Mouse (Mus musculus): Measurements from ENCODE around the gene Tph1. TPM values are rescaled to one million over a fixed set of nuclear protein-coding genes. Genes with fewer than 3 reads are reported as not detected.

The Tph1 gene
- total and polyA plus RNA-seq, 3 experiments = 3.6 to 386 (median 171) TPM

DNA sequence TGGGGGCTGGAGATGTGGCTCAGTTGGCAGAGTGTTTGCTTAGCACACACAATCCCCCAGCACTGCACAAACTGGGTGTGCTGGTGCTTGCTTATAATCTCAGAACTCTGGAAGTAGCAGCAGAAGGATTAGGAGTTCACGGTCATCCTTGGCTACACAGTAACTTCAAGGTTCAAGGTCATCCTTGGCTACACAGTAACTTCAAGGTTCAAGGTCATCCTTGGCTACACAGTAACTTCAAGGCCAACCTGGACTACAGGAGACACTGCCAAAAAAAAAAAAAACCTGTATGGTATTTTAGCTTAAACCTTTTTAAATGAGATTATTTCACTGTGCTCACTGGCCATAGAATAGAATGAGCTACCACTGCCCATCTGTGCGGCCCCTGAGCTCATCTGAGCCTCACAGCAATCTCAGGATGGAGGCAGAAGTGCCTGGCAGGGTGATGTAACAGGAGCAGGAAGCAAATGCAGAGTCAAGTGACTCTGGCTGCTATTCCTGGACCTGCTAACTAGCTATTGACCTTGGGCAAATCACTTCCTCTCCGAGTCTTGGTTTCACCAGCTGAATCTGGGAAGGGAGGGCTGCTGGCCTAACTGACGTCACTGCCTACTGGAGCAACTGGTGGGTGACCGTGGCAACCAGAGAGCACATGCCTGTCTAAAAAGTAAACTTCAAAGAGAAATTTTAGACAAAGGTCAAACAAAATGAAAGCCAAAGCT lies 56.9 kb downstream of the Tph1 start:
- no peak overlapping the region for H3K4me3 ChIP-seq (ENCODE audit: low read depth, low read length)
- no peaks in the 10 kb centered on the region for H3K9me3 ChIP-seq (replicated peaks)
- H3K4me1 ChIP-seq (ENCODE audit: insufficient read depth, low read depth, low read length) = no peaks in the 10 kb centered on the region
- H3K27me3 ChIP-seq (ENCODE audit: insufficient read depth, low read length) = no peaks in the 10 kb centered on the region
- no peak for TF ChIP-seq GATA1 (IDR thresholded peaks at IDR 0.05; ENCODE audit: borderline replicate concordance, low read length)
- TF ChIP-seq TAL1 (conservative IDR thresholded peaks at IDR 0.05; ENCODE audit: low read depth, low read length) = no peak
- TF ChIP-seq POLR2AphosphoS5 (IDR thresholded peaks at IDR 0.05; ENCODE audit: insufficient replicate concordance, low read depth, low read length) = no peak
- TF ChIP-seq GATA2 (IDR thresholded peaks at IDR 0.05; ENCODE audit: borderline replicate concordance, low read depth, low read length) = no peak
- TF ChIP-seq CTCF (IDR thresholded peaks at IDR 0.05; ENCODE audit: low read depth, low read length) = no peak
- H3K36me3 ChIP-seq (replicated peaks) = peaks cover 94% of the 10 kb centered on the region
- DNase-seq (ENCODE audit: low spot score) (no peak), ATAC-seq (ENCODE audit: extremely low read depth, insufficient number of reproducible peaks, low FRiP score, poor library complexity, severe bottlenecking) (no peak)

DNA sequence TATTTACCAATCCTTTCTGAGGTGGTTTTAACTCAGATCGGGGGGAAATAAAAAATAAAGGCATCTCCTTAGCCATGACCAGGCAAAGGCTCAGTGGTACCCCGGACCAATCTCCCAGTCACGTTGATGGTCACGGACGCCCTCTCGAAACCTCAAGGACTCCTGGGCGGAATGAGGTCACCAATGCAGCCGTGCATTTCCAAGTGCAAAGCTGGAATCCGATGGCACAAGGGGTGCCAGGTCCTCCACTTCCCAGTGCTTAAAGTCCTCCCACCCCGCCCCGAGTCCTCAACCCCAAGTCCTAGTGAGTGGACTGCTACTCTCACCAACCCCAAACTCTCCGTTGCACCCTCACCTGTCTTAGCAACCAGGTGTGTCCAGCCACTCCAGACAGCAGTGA lies 58.1 kb downstream of the Tph1 start:
- ATAC-seq (ENCODE audit: extremely low read depth, insufficient number of reproducible peaks, low FRiP score, poor library complexity, severe bottlenecking) (no peak), DNase-seq (ENCODE audit: low spot score) (no peak)
- H3K9me3 ChIP-seq (replicated peaks) = no peaks in the 10 kb centered on the region
- H3K4me1 ChIP-seq (ENCODE audit: insufficient read depth, low read depth, low read length) = no peaks in the 10 kb centered on the region; the same call in 1 of the 2 replicates
- no peaks in the 10 kb centered on the region for H3K27me3 ChIP-seq (ENCODE audit: insufficient read depth, low read length)
- H3K36me3 ChIP-seq (replicated peaks) = peaks cover 93% of the 10 kb centered on the region
- H3K4me3 ChIP-seq (ENCODE audit: low read depth, low read length) = no peak overlapping the region
- TF ChIP-seq GATA2 (IDR thresholded peaks at IDR 0.05; ENCODE audit: borderline replicate concordance, low read depth, low read length) = no peak
- TF ChIP-seq CTCF (IDR thresholded peaks at IDR 0.05; ENCODE audit: low read depth, low read length) = no peak
- TF ChIP-seq GATA1 (IDR thresholded peaks at IDR 0.05; ENCODE audit: borderline replicate concordance, low read length) = no peak
- TF ChIP-seq TAL1 (conservative IDR thresholded peaks at IDR 0.05; ENCODE audit: low read depth, low read length) = no peak
- no peak for TF ChIP-seq POLR2AphosphoS5 (IDR thresholded peaks at IDR 0.05; ENCODE audit: insufficient replicate concordance, low read depth, low read length)

DNA sequence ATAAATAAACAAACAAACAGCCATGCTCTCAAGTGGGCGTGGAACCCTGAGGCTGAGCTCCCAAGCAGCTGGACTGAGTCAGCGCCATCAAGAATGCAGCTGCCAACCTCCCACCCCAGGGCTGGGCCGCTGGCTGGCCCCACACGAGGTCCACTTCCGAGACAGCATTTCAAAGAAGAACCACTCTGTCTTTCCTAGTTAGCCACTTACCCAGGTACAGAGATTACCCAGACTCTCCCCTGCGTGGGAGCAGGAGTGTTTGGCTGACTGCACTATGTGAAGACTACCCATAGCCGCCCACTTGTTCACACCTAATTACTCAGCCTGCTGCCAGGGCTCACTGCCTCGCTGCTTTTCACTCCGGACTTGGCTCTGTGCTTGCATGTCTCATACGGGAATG lies 59.2 kb downstream of the Tph1 start:
- no peak overlapping the region for H3K4me3 ChIP-seq (ENCODE audit: low read depth, low read length)
- TF ChIP-seq GATA1 (IDR thresholded peaks at IDR 0.05; ENCODE audit: borderline replicate concordance, low read length) (no peak), CTCF (IDR thresholded peaks at IDR 0.05; ENCODE audit: low read depth, low read length) (no peak), GATA2 (IDR thresholded peaks at IDR 0.05; ENCODE audit: borderline replicate concordance, low read depth, low read length) (no peak), POLR2AphosphoS5 (IDR thresholded peaks at IDR 0.05; ENCODE audit: insufficient replicate concordance, low read depth, low read length) (no peak), TAL1 (conservative IDR thresholded peaks at IDR 0.05; ENCODE audit: low read depth, low read length) (no peak)
- peaks cover 93% of the 10 kb centered on the region for H3K36me3 ChIP-seq (replicated peaks)
- H3K4me1 ChIP-seq (ENCODE audit: insufficient read depth, low read depth, low read length) = no peaks in the 10 kb centered on the region; the same call in 1 of the 2 replicates
- ATAC-seq (ENCODE audit: extremely low read depth, insufficient number of reproducible peaks, low FRiP score, poor library complexity, severe bottlenecking) = no peak
- no peaks in the 10 kb centered on the region for H3K27me3 ChIP-seq (ENCODE audit: insufficient read depth, low read length)
- no peaks in the 10 kb centered on the region for H3K9me3 ChIP-seq (replicated peaks)
- DNase-seq (ENCODE audit: low spot score) = no peak

DNA sequence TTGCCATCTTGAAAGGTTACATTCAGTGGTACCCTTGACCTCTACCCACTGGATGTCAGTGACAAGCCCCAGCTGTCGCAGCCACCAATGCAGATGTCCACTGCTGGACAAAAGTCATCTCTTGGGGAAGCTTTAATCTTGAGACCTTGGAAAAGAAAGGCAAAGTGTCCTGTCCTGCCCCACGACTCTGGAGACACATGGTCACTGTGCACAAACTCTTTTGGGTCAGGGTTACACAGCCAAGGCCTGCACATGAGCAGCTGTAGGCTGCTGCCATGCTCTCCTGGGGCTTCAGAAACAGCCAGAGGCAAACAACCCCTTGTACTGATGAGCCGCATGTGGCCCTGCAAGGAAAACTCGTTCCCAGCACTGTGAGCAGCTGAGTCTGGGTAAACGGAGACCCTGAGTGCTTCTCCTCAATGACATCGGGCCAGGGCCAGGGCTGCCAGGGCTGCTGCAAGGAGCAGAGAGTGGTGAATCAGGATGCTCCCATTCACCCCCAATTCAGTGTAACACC lies 59.9 kb downstream of the Tph1 start:
- H3K27me3 ChIP-seq (ENCODE audit: insufficient read depth, low read length) = no peaks in the 10 kb centered on the region
- H3K36me3 ChIP-seq (replicated peaks) = peaks cover 92% of the 10 kb centered on the region
- no peak for TF ChIP-seq GATA1 (IDR thresholded peaks at IDR 0.05; ENCODE audit: borderline replicate concordance, low read length)
- TF ChIP-seq TAL1 (conservative IDR thresholded peaks at IDR 0.05; ENCODE audit: low read depth, low read length) = no peak
- TF ChIP-seq POLR2AphosphoS5 (IDR thresholded peaks at IDR 0.05; ENCODE audit: insufficient replicate concordance, low read depth, low read length) = no peak
- TF ChIP-seq CTCF (IDR thresholded peaks at IDR 0.05; ENCODE audit: low read depth, low read length) = no peak
- no peak for TF ChIP-seq GATA2 (IDR thresholded peaks at IDR 0.05; ENCODE audit: borderline replicate concordance, low read depth, low read length)
- ATAC-seq (ENCODE audit: extremely low read depth, insufficient number of reproducible peaks, low FRiP score, poor library complexity, severe bottlenecking) (no peak), DNase-seq (ENCODE audit: low spot score) (no peak)
- H3K4me1 ChIP-seq (ENCODE audit: insufficient read depth, low read depth, low read length) = peaks cover 3% of the 10 kb centered on the region
- no peak overlapping the region for H3K4me3 ChIP-seq (ENCODE audit: low read depth, low read length)
- no peaks in the 10 kb centered on the region for H3K9me3 ChIP-seq (replicated peaks)

DNA sequence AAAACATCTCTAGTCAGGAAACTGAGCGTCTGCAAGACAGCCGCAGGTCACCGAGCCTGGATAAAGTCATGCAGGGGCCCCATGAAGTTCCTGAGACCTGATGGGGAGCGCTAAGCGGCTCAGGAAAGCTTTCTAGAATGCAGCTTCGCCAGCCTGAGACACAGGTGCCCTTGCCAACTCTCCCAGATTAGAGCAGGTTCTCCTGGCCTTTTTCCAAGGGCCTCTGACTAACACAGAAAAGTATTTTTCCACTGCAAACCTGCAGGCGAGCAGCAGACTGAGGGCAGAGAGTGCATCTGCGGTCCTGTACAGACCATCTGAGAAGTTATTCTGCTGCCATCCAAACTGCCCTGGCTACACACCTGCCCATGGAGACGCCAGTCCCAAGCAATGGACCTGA lies 60.4 kb downstream of the Tph1 start:
- Histone ChIP-seq H3K9me3 (replicated peaks) (no peaks in the 10 kb centered on the region), H3K36me3 (replicated peaks) (peaks cover 90% of the 10 kb centered on the region), H3K4me3 (ENCODE audit: low read depth, low read length) (no peak overlapping the region), H3K4me1 (ENCODE audit: insufficient read depth, low read depth, low read length) (peaks cover 8% of the 10 kb centered on the region), H3K27me3 (ENCODE audit: insufficient read depth, low read length) (no peaks in the 10 kb centered on the region)
- ATAC-seq (ENCODE audit: extremely low read depth, insufficient number of reproducible peaks, low FRiP score, poor library complexity, severe bottlenecking) = no peak
- no peak for TF ChIP-seq CTCF (IDR thresholded peaks at IDR 0.05; ENCODE audit: low read depth, low read length)
- no peak for DNase-seq (ENCODE audit: low spot score)

DNA sequence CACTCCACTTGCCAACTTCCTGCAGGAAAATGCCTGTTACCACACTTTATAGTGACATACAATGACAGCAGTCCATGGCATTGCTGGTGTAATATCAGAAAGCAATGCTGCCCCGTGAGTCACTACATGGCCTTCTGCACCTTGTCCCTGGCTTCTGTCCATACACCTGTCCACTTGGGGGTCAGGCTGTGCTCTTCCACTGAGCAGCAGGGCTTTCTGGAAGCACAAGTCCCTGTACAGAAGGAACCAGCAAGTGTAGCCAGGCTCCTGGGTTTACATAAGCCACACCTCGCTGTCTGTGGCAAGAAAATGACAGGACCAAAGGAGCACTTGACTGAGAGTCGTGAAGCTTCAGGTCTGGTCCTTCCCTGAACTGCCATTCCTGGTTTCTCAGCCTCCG lies 63.0 kb downstream of the Tph1 start:
- DNase-seq (ENCODE audit: low spot score) (no peak), ATAC-seq (ENCODE audit: extremely low read depth, insufficient number of reproducible peaks, low FRiP score, poor library complexity, severe bottlenecking) (no peak)
- Histone ChIP-seq H3K4me1 (ENCODE audit: insufficient read depth, low read depth, low read length) (peaks cover 17% of the 10 kb centered on the region), H3K36me3 (replicated peaks) (peaks cover 93% of the 10 kb centered on the region), H3K27me3 (ENCODE audit: insufficient read depth, low read length) (no peaks in the 10 kb centered on the region), H3K4me3 (ENCODE audit: low read depth, low read length) (no peak overlapping the region), H3K9me3 (replicated peaks) (no peaks in the 10 kb centered on the region)
- TF ChIP-seq POLR2AphosphoS5 (IDR thresholded peaks at IDR 0.05; ENCODE audit: insufficient replicate concordance, low read depth, low read length) = no peak
- TF ChIP-seq TAL1 (conservative IDR thresholded peaks at IDR 0.05; ENCODE audit: low read depth, low read length) = no peak
- no peak for TF ChIP-seq CTCF (IDR thresholded peaks at IDR 0.05; ENCODE audit: low read depth, low read length)
- TF ChIP-seq GATA1 (IDR thresholded peaks at IDR 0.05; ENCODE audit: borderline replicate concordance, low read length) = no peak
- TF ChIP-seq GATA2 (IDR thresholded peaks at IDR 0.05; ENCODE audit: borderline replicate concordance, low read depth, low read length) = no peak

All from G1E (cell line).